15 mouse cellular contexts compared by ENCODE assay signal in the genomic region with DNA sequence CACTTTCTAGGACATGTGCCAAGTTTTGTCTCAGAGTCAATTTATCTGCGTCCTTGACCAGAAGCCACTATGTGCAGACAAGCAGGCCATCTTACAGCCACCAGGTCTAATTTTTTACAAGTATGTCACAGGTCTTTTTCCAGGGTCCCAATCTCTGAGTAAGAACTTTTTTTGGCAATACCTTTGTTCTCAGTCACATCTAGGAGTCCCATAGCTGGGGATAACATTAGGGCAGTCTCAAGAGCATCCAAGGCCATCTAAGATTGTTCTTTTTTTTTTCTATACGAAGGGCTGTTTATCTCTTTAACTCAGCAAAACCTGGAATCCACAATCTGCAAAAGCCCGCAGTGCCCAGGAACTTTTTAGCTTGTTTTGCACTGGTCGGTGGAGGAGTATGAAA. TPM values are rescaled to one million over a fixed set of nuclear protein-coding genes. Genes with fewer than 3 reads are reported as not detected.
"Had no signal": no experiment of that assay in that cellular context is flagged by ENCODE, and none has a peak within 500 bp of the region (broad histone marks: within the 10 kb centered on the region; RNA-seq: fewer than 3 reads in every experiment).

No protein-coding gene starts in this region.

RNA-seq across cellular contexts. Expression of gene Gstp3, which starts 4.0 kb away (rescaled TPM):
- total RNA-seq: midbrain, postnatal 0 days had no signal
- polyA plus RNA-seq: macrophage; midbrain, embryonic 11.5 days; midbrain, embryonic 13.5 days; midbrain, embryonic 15.5 days; midbrain, postnatal 0 days; neural tube, embryonic 11.5 days; neural tube, embryonic 13.5 days; neural tube, embryonic 15.5 days; testis, adult 2 months had no signal

RNA-seq across cellular contexts. Expression of gene Gstp2, which starts 17.5 kb away (rescaled TPM):
- total RNA-seq: megakaryocyte progenitor cell, adult 5-6 weeks; midbrain, postnatal 0 days; monocyte, adult 5-6 weeks had no signal
- polyA plus RNA-seq: macrophage had no signal

RNA-seq across cellular contexts. Expression of gene Cabp2, which starts 18.0 kb away (rescaled TPM):
- total RNA-seq: megakaryocyte progenitor cell, adult 5-6 weeks; midbrain, postnatal 0 days; monocyte, adult 5-6 weeks had no signal
- polyA plus RNA-seq: lung, embryonic 15.5 days; lung, postnatal 0 days; macrophage; midbrain, embryonic 11.5 days; midbrain, embryonic 13.5 days; midbrain, postnatal 0 days; neural tube, embryonic 11.5 days; neural tube, embryonic 13.5 days; neural tube, embryonic 15.5 days; stomach, postnatal 0 days; testis, adult 2 months; urinary bladder, adult 2 months had no signal
